ENCODE assay signal across 14 mouse cellular contexts in genomic region chr2:153375380-153375779, GRCm38 (mm10).
"Had no signal": no experiment of that assay in that cellular context is flagged by ENCODE, and none has a peak within 500 bp of the region (broad histone marks: within the 10 kb centered on the region; RNA-seq: fewer than 3 reads in every experiment).

No protein-coding gene starts in this region.

- H3K27me3 ChIP-seq: limb, embryonic 13.5 days had no signal

- H3K9ac ChIP-seq: limb, embryonic 13.5 days; lung, embryonic 14.5 days had no signal

- H3K27ac ChIP-seq: limb, embryonic 13.5 days; midbrain, embryonic 10.5 days; stomach, postnatal 0 days had no signal

- ATAC-seq: midbrain, embryonic 16.5 days had no signal

- H3K4me2 ChIP-seq: limb, embryonic 13.5 days; liver, embryonic 11.5 days; lung, embryonic 14.5 days had no signal

- DNase-seq: kidney, postnatal 10 days; kidney, postnatal 4 days; left cerebral cortex, postnatal 4 days; lung, embryonic 14.5 days; lung, postnatal 10 days; lung, postnatal 4 days; right cerebral cortex, adult 18-20 months; right cerebral cortex, postnatal 25 days; thymus, postnatal 4 days had no signal

- H3K4me3 ChIP-seq: limb, embryonic 13.5 days; midbrain, embryonic 10.5 days had no signal

- H3K9me3 ChIP-seq: limb, embryonic 13.5 days; midbrain, embryonic 10.5 days had no signal

- H3K4me1 ChIP-seq: limb, embryonic 13.5 days; midbrain, embryonic 10.5 days had no signal
